Mouse (Mus musculus) E14TG2a.4 (cell line): Measurements from ENCODE around the gene Vangl1.

Source experiments
- CTCF ChIP-seq: conservative IDR thresholded peaks from 2 replicates; pipeline ENCODE4 v1.5.1; 2014; ENCODE audit warnings: low read length
- NANOG ChIP-seq: IDR thresholded peaks from 2 replicates; pipeline ENCODE4 v1.6.1; 2014; ENCODE audit warnings: borderline replicate concordance, low read length, mixed read lengths
- POU5F1 ChIP-seq: IDR thresholded peaks from 2 replicates; pipeline ENCODE4 v1.6.1; 2014; ENCODE audit warnings: low read length, borderline replicate concordance

DNA sequence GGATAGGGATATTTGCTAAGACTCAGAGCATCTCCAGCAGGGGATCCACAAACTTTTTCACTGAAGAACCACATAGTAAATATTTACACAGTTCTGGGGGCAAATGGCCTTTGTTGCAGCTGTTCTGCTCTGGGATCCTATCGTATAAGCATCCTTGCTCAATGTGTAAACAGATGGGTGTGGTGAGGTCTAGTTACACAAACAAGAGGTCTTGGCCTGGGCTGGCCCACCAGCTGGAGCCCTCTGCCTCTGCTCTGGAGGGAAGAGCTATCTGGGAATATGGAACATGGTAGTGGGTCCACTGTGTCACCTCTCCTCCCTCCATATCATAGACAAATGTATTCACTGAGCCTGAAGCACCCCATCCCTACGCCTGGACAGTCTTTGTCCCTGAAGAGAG lies 77.4 kb downstream of the Vangl1 start:
- TF ChIP-seq CTCF (no peak), NANOG (no peak), POU5F1 (no peak)
